8 mouse cellular contexts compared by ENCODE assay signal in genomic region chr15:79670249-79670971, GRCm38 (mm10). TPM values are rescaled to one million over a fixed set of nuclear protein-coding genes. Genes with fewer than 3 reads are reported as not detected.
DNase-seq lines count a peak whose midpoint lies in the region; ATAC-seq and TF ChIP-seq lines count a peak whose summit lies in the region.

TSS of gene Tomm22 (plus strand) at chr15:79670861.

- no peak for TF ChIP-seq RAD21 in MEL (IDR thresholded peaks at IDR 0.05; ENCODE audit: low read depth, low read length)

- WGBS in cerebellum, adult 2 months = 18% methylated on average over 33 of the region's 33 CpGs
- WGBS in lung, postnatal 0 days = 20% methylated on average over 32 of the region's 33 CpGs

- H3K36me3 ChIP-seq in MEL (ENCODE audit: control insufficient read depth in 1 of 2, insufficient read depth in 2 of 2, low read length in 2 of 2) = peaks cover 11% of the 10 kb centered on the region in 2 experiments
- H3K36me3 ChIP-seq in lung, postnatal 0 days (ENCODE audit: insufficient read depth, low read length) = peaks cover 19% of the 10 kb centered on the region

- peak; percentile 95 to 99 for ATAC-seq in hematopoietic stem cell, adult 5-6 weeks (replicated peaks in 1 of 2; ENCODE audit: insufficient read depth in 1 of 2, low FRiP score in 2 of 2, low TSS enrichment in 1 of 2, low read depth in 1 of 2, poor library complexity in 2 of 2, severe bottlenecking in 2 of 2)
- ATAC-seq in lung, postnatal 0 days = peak; percentile 97

- H3K9ac ChIP-seq in MEL (ENCODE audit: control insufficient read depth, low read depth, low read length, poor library complexity, severe bottlenecking) = peak within 1 kb of the TSS; percentile 97
- H3K9ac ChIP-seq in lung, postnatal 0 days (replicated peaks; ENCODE audit: low read depth) = peak within 1 kb of the TSS; percentile 82

- TF ChIP-seq EP300 in MEL (IDR thresholded peaks at IDR 0.05; ENCODE audit: low read depth in 1 of 2, low read length in 2 of 2) = peak in 1 of 2 experiments; percentile 26; a peak in 1 of 4 replicates
- peak; percentile 50; the same call in 1 of the 2 replicates for TF ChIP-seq EP300 in lung, postnatal 0 days (IDR thresholded peaks at IDR 0.05)

- peaks cover 17% of the 10 kb centered on the region for H3K79me2 ChIP-seq in MEL (ENCODE audit: control insufficient read depth, insufficient read depth, low read length, poor library complexity)

- H3K4me3 ChIP-seq in MEL (ENCODE audit: control insufficient read depth in 1 of 2, insufficient read depth in 1 of 2, low read depth in 2 of 2, low read length in 2 of 2) = peak within 1 kb of the TSS; percentile 88 to 98
- peak within 1 kb of the TSS; percentile 81 for H3K4me3 ChIP-seq in cerebellum, adult 2 months (replicated peaks; ENCODE audit: insufficient read depth, low read depth, low read length)
- peak within 1 kb of the TSS; percentile 83 for H3K4me3 ChIP-seq in lung, postnatal 0 days (ENCODE audit: low read depth, low read length)

- peak within 1 kb of the TSS; percentile 81 for H3K4me2 ChIP-seq in lung, postnatal 0 days (replicated peaks; ENCODE audit: low read depth, low read length)

- H3K27me3 ChIP-seq in MEL (ENCODE audit: control insufficient read depth in 1 of 2, insufficient read depth in 2 of 2, low read length in 2 of 2) = no peaks in the 10 kb centered on the region
- H3K27me3 ChIP-seq in cerebellum, adult 2 months (ENCODE audit: control insufficient read depth, insufficient read depth, low read length) = no peaks in the 10 kb centered on the region
- no peaks in the 10 kb centered on the region for H3K27me3 ChIP-seq in lung, postnatal 0 days (replicated peaks; ENCODE audit: insufficient read depth, low read length)

- no peaks in the 10 kb centered on the region for H3K9me3 ChIP-seq in MEL (replicated peaks; ENCODE audit: insufficient read depth, low read length)
- no peaks in the 10 kb centered on the region for H3K9me3 ChIP-seq in lung, postnatal 0 days (ENCODE audit: low read length)

- H3K27ac ChIP-seq in MEL (ENCODE audit: control insufficient read depth, low read depth, low read length) = peak within 1 kb of the TSS; percentile 74
- H3K27ac ChIP-seq in cerebellum, adult 2 months (ENCODE audit: insufficient read depth, low read length) = no peak within 1 kb of the TSS; the same call in 1 of the 2 replicates
- 0 out of 2 replicates have a peak within 1 kb of the TSS, but pooled peaks have one; percentile 14 for H3K27ac ChIP-seq in lung, postnatal 0 days (ENCODE audit: low read length)

- peak in 1 of 2 experiments; percentile 81; a peak in 2 of 4 replicates for TF ChIP-seq POLR2A in MEL (IDR thresholded peaks at IDR 0.05; ENCODE audit: control insufficient read depth in 1 of 2, insufficient read depth in 1 of 2, low read depth in 1 of 2, low read length in 2 of 2, poor library complexity in 1 of 2)
- TF ChIP-seq POLR2A in cerebellum, adult 2 months (IDR thresholded peaks at IDR 0.05; ENCODE audit: borderline replicate concordance, insufficient read depth, low read length) = peak; percentile 70

- peak; percentile 95 for DNase-seq in MEL (ENCODE audit: low read depth, low spot score)
- DNase-seq in cerebellum, adult 2 months = peak; percentile 89 to 91
- peak; percentile 83 for DNase-seq in forelimb bud, embryonic 11.5 days (ENCODE audit: low read depth, low spot score)
- DNase-seq in layer of hippocampus, adult 9-11 months = peak; percentile 90
- peak; percentile 98 for DNase-seq in lung, postnatal 0 days (ENCODE audit: low spot score)
- peak; percentile 79 for DNase-seq in ovary, postnatal 14 days (ENCODE audit: low spot score)
- DNase-seq in thymus, postnatal 14 days = peak; percentile 92

- no peaks in the 10 kb centered on the region for H3K4me1 ChIP-seq in MEL (ENCODE audit: control insufficient read depth in 1 of 2, insufficient read depth in 2 of 2, low read length in 2 of 2)
- no peaks in the 10 kb centered on the region for H3K4me1 ChIP-seq in cerebellum, adult 2 months (ENCODE audit: control insufficient read depth, insufficient read depth, low read length)
- no peaks in the 10 kb centered on the region for H3K4me1 ChIP-seq in lung, postnatal 0 days (ENCODE audit: insufficient read depth, low read depth, low read length)

- TF ChIP-seq CTCF in MEL (IDR thresholded peaks at IDR 0.05 in 2 of 3, conservative IDR thresholded peaks at IDR 0.05 in 1 of 3; ENCODE audit: control insufficient read depth in 1 of 3, insufficient read depth in 1 of 3, low read depth in 2 of 3, low read length in 3 of 3, poor library complexity in 1 of 3, severe bottlenecking in 1 of 3) = peak; percentile 12 to 74 (median 66); a peak in 4 of 6 replicates
- TF ChIP-seq CTCF in cerebellum, adult 2 months (IDR thresholded peaks at IDR 0.05; ENCODE audit: borderline replicate concordance, insufficient read depth, low read depth, low read length) = peak; percentile 55
- peak; percentile 71 for TF ChIP-seq CTCF in lung, postnatal 0 days (IDR thresholded peaks at IDR 0.05)

TF ChIP-seq in MEL, 35 proteins besides CTCF, POLR2A, EP300 and RAD21:
- peak; percentile 92 for TF ChIP-seq ELF1 (IDR thresholded peaks at IDR 0.05; ENCODE audit: low read depth, low read length)
- TF ChIP-seq MAZ (IDR thresholded peaks at IDR 0.05; ENCODE audit: low read depth, low read length) = peak; percentile 61; the same call in 1 of the 2 replicates
- TF ChIP-seq KAT2A (conservative IDR thresholded peaks at IDR 0.05; ENCODE audit: low read depth, low read length) = peak; percentile 85
- TF ChIP-seq TAL1 (IDR thresholded peaks at IDR 0.05; ENCODE audit: low read length) = no peak
- no peak for TF ChIP-seq POLR2AphosphoS5 (IDR thresholded peaks at IDR 0.05; ENCODE audit: borderline replicate concordance, low read depth, low read length)
- no peak for TF ChIP-seq BHLHE40 (IDR thresholded peaks at IDR 0.05; ENCODE audit: borderline replicate concordance, low read depth, low read length)
- no peak for TF ChIP-seq ZKSCAN1 (IDR thresholded peaks at IDR 0.05; ENCODE audit: low read depth, low read length)
- TF ChIP-seq NRF1 (IDR thresholded peaks at IDR 0.05; ENCODE audit: insufficient read depth, low read depth, low read length, poor library complexity, severe bottlenecking) = no peak
- TF ChIP-seq HCFC1 (IDR thresholded peaks at IDR 0.05; ENCODE audit: low read depth, low read length) = peak; percentile 95
- 0 out of 2 replicates have a peak, but pooled peaks have one; percentile 53 for TF ChIP-seq ETS1 (IDR thresholded peaks at IDR 0.05; ENCODE audit: low read depth, low read length)
- TF ChIP-seq MXI1 (IDR thresholded peaks at IDR 0.05; ENCODE audit: low read depth, low read length) = peak; percentile 91
- peak; percentile 67 for TF ChIP-seq ZMIZ1 (IDR thresholded peaks at IDR 0.05; ENCODE audit: low read depth, low read length)
- TF ChIP-seq MYB (IDR thresholded peaks at IDR 0.05; ENCODE audit: low read depth, low read length) = no peak
- TF ChIP-seq MEF2A (IDR thresholded peaks at IDR 0.05; ENCODE audit: extremely low read depth, insufficient replicate concordance, low read depth, low read length, poor library complexity, severe bottlenecking) = no peak
- TF ChIP-seq MAFK (IDR thresholded peaks at IDR 0.05; ENCODE audit: borderline replicate concordance, low read depth, low read length) = no peak; the same call in 1 of the 2 replicates
- peak; percentile 62; the same call in 1 of the 2 replicates for TF ChIP-seq RCOR1 (IDR thresholded peaks at IDR 0.05; ENCODE audit: low read depth, low read length)
- TF ChIP-seq USF1 (IDR thresholded peaks at IDR 0.05; ENCODE audit: low read depth, low read length) = no peak
- TF ChIP-seq TCF12 (IDR thresholded peaks at IDR 0.05; ENCODE audit: low read depth, low read length) = peak; percentile 83
- peak; percentile 76; the same call in 1 of the 2 replicates for TF ChIP-seq GABPA (IDR thresholded peaks at IDR 0.05; ENCODE audit: low read depth, low read length)
- no peak for TF ChIP-seq GATA1 (IDR thresholded peaks at IDR 0.05; ENCODE audit: low read depth, low read length)
- TF ChIP-seq ZNF384 (IDR thresholded peaks at IDR 0.05; ENCODE audit: low read depth, low read length) = peak; percentile 63
- TF ChIP-seq JUND (IDR thresholded peaks at IDR 0.05; ENCODE audit: low read depth, low read length) = no peak
- TF ChIP-seq SMC3 (IDR thresholded peaks at IDR 0.05; ENCODE audit: low read depth, low read length) = no peak
- TF ChIP-seq MYC (IDR thresholded peaks at IDR 0.05; ENCODE audit: low read depth, low read length) = peak; percentile 65; the same call in 1 of the 2 replicates
- TF ChIP-seq MAX (IDR thresholded peaks at IDR 0.05; ENCODE audit: low read length) = no peak
- no peak for TF ChIP-seq CHD2 (IDR thresholded peaks at IDR 0.05; ENCODE audit: low read length)
- TF ChIP-seq NELFE (IDR thresholded peaks at IDR 0.05; ENCODE audit: low read depth, low read length) = peak; percentile 87
- TF ChIP-seq USF2 (IDR thresholded peaks at IDR 0.05; ENCODE audit: borderline replicate concordance in 1 of 2, insufficient read depth in 1 of 2, low read depth in 1 of 2, low read length in 2 of 2) = no peak
- no peak for TF ChIP-seq CHD1 (IDR thresholded peaks at IDR 0.05; ENCODE audit: low read depth, low read length)
- peak; percentile 84; the same call in 1 of the 2 replicates for TF ChIP-seq TBP (IDR thresholded peaks at IDR 0.05; ENCODE audit: low read depth, low read length)
- TF ChIP-seq POLR2AphosphoS2 (IDR thresholded peaks at IDR 0.05; ENCODE audit: low read length) = peak; percentile 78; the same call in 1 of the 2 replicates
- TF ChIP-seq E2F4 (IDR thresholded peaks at IDR 0.05; ENCODE audit: borderline replicate concordance, low read depth, low read length) = no peak
- no peak for TF ChIP-seq ZC3H11A (IDR thresholded peaks at IDR 0.05; ENCODE audit: low read depth, low read length)
- TF ChIP-seq UBTF (IDR thresholded peaks at IDR 0.05; ENCODE audit: borderline replicate concordance, insufficient read depth, low read depth, low read length) = no peak
- TF ChIP-seq SIN3A (IDR thresholded peaks at IDR 0.05; ENCODE audit: low read length) = peak; percentile 90

RNA-seq across cellular contexts. Expression of gene Tomm22, which starts in this region (rescaled TPM):
- 161 and 174 TPM in 2 replicates for total RNA-seq in MEL (2012; rRNA removed)
- polyA plus RNA-seq in MEL (2012; ENCODE audit: insufficient read depth in 1 of 2, insufficient read length in 2 of 2, low read depth in 1 of 2, low replicate concordance in 2 of 2, missing spikeins in 1 of 2) = 100 to 1,000 TPM; 281 to 829 TPM
- 99.9 and 106 TPM in 2 replicates for polyA plus RNA-seq in cerebellum, adult 2 months (2012; rRNA removed)
- 52.1 and 75.9 TPM in 2 replicates for total RNA-seq in hematopoietic stem cell, adult 5-6 weeks (2017)
- polyA plus RNA-seq in lung, postnatal 0 days (2015; fragmentation: Nextera tagmentation; extraction: Ambion mirVana) = 167 and 168 TPM in 2 replicates
